In the genomic region with DNA sequence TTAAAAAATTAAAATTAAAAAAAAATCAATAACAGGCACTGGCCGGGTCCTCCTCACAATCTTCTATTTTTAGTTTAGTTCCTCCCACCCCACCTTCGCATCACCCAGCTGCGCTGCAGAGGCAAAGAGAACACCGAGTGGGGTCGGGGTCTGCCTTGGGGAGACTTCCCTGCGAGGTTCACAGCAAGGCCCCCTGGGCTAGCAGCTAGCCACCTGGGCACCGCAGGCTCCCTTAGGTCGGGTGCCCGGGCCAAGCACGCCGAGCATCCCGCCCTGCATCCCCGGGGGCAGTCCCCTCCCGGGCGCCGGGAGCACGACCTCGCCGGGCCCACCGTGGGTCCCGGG, we compare ENCODE assay signal across 8 mouse cellular contexts. TPM values are rescaled to one million over a fixed set of nuclear protein-coding genes. Genes with fewer than 3 reads are reported as not detected.
DNase-seq lines count a peak whose midpoint lies in the region; ATAC-seq lines count a peak whose summit lies in the region.

No protein-coding gene starts in this region.

- peak; percentile 15; the same call in 1 of the 2 replicates for ATAC-seq in lung, embryonic 16.5 days (ENCODE audit: low read depth)
- ATAC-seq in forebrain, embryonic 12.5 days (ENCODE audit: low FRiP score) = no peak; the same call in 1 of the 2 replicates
- ATAC-seq in liver, embryonic 15.5 days (ENCODE audit: insufficient read depth) = no peak
- ATAC-seq in frontal cortex, adult (ENCODE audit: low TSS enrichment) = no peak

- under 1% methylated on average over 19 of the region's 21 CpGs for WGBS in lung, embryonic 16.5 days
- under 1% methylated on average over 20 of the region's 21 CpGs for WGBS in forebrain, embryonic 12.5 days
- WGBS in liver, embryonic 15.5 days (ENCODE audit: insufficient replicate concordance) = under 1% methylated on average over 14 of the region's 21 CpGs

- peaks cover 8% of the 10 kb centered on the region; the same call in 1 of the 2 replicates for H3K4me1 ChIP-seq in lung, embryonic 16.5 days (replicated peaks; ENCODE audit: control insufficient read depth, insufficient read depth, low read length)
- H3K4me1 ChIP-seq in forebrain, embryonic 12.5 days = peaks cover 26% of the 10 kb centered on the region
- H3K4me1 ChIP-seq in liver, embryonic 15.5 days (replicated peaks) = peaks cover 65% of the 10 kb centered on the region

- H3K27ac ChIP-seq in lung, embryonic 16.5 days (ENCODE audit: low read length) = peak overlapping the region; percentile 79
- peak overlapping the region; percentile 88 for H3K27ac ChIP-seq in forebrain, embryonic 12.5 days
- H3K27ac ChIP-seq in liver, embryonic 15.5 days (replicated peaks) = peak overlapping the region; percentile 93

- DNase-seq in lung, postnatal 36 days = no peak
- peak; percentile 21 for DNase-seq in brain, adult 2 months (ENCODE audit: low read depth, low spot score)
- DNase-seq in T-cell, adult 2 months (ENCODE audit: low spot score) = no peak
- no peak for DNase-seq in left cerebral cortex, postnatal 36 days (ENCODE audit: low spot score in 2 of 2)

- intact Hi-C loops in left cerebral cortex, postnatal 36 days (cut with DNase I) = loop anchor here (5.0 to 10.0 kb wide), 2 partner anchors 112 to 125 kb away; no protein-coding TSS in a partner anchor

- H3K27me3 ChIP-seq in lung, embryonic 16.5 days (ENCODE audit: control insufficient read depth, insufficient read depth, low read depth, low read length) = no peaks in the 10 kb centered on the region
- peaks cover 4% of the 10 kb centered on the region; the same call in 1 of the 2 replicates for H3K27me3 ChIP-seq in forebrain, embryonic 12.5 days
- no peaks in the 10 kb centered on the region for H3K27me3 ChIP-seq in liver, embryonic 15.5 days

- no peaks in the 10 kb centered on the region for H3K36me3 ChIP-seq in lung, embryonic 16.5 days (ENCODE audit: control insufficient read depth, insufficient read depth, low read length)
- H3K36me3 ChIP-seq in forebrain, embryonic 12.5 days (replicated peaks) = no peaks in the 10 kb centered on the region
- peaks cover 10% of the 10 kb centered on the region for H3K36me3 ChIP-seq in liver, embryonic 15.5 days (replicated peaks)

- H3K4me2 ChIP-seq in lung, embryonic 16.5 days (ENCODE audit: low read depth, low read length) = peak overlapping the region; percentile 95
- peak overlapping the region; percentile 95 for H3K4me2 ChIP-seq in forebrain, embryonic 12.5 days
- peak overlapping the region; percentile 99 for H3K4me2 ChIP-seq in liver, embryonic 15.5 days

- H3K9ac ChIP-seq in lung, embryonic 16.5 days (ENCODE audit: low read length) = peak overlapping the region; percentile 81
- H3K9ac ChIP-seq in forebrain, embryonic 12.5 days = peak overlapping the region; percentile 83
- peak overlapping the region; percentile 94 for H3K9ac ChIP-seq in liver, embryonic 15.5 days

- peak overlapping the region; percentile 80 for H3K4me3 ChIP-seq in lung, embryonic 16.5 days (ENCODE audit: low read length)
- H3K4me3 ChIP-seq in forebrain, embryonic 12.5 days (replicated peaks) = peak overlapping the region; percentile 83
- peak overlapping the region; percentile 89 for H3K4me3 ChIP-seq in liver, embryonic 15.5 days (replicated peaks)

- H3K9me3 ChIP-seq in lung, embryonic 16.5 days (ENCODE audit: control insufficient read depth, low read length) = no peaks in the 10 kb centered on the region
- H3K9me3 ChIP-seq in forebrain, embryonic 12.5 days = no peaks in the 10 kb centered on the region
- no peaks in the 10 kb centered on the region for H3K9me3 ChIP-seq in liver, embryonic 15.5 days (replicated peaks)

RNA-seq across cellular contexts. Expression of gene Ogfrl1, which starts 15.1 kb away (rescaled TPM):
- 5.8 and 7.0 TPM in 2 replicates for polyA plus RNA-seq in lung, embryonic 16.5 days (2015; fragmentation: Nextera tagmentation; extraction: Ambion mirVana)
- polyA plus RNA-seq in forebrain, embryonic 12.5 days (2016; fragmentation: Nextera tagmentation; extraction: Ambion mirVana) = 8.9 and 9.3 TPM in 2 replicates
- polyA plus RNA-seq in liver, embryonic 15.5 days (2015; fragmentation: Nextera tagmentation; extraction: Ambion mirVana) = 11.9 and 14.8 TPM in 2 replicates
- 10 to 100 TPM; 82.6 to 86.6 TPM for total RNA-seq in left cerebral cortex, postnatal 36 days (2021)
